Mouse (Mus musculus) hindbrain, embryonic 11.5 days (tissue): Measurements from ENCODE around the gene Tmem38a. TPM values are rescaled to one million over a fixed set of nuclear protein-coding genes. Genes with fewer than 3 reads are reported as not detected.

Experiments
- ATAC-seq: fragments of 200-750 bp; cut with Nextera tagmentation; 2 replicates; pipeline ENCODE4 v1.8.0; 2017; ENCODE audit warnings: mild to moderate bottlenecking, moderate TSS enrichment, moderate library complexity; ENCODE audit not compliant: low FRiP score
- DNase-seq: peaks from one replicate; pipeline ENCODE4 v3.0.0-alpha.2; 2015; ENCODE audit warnings: low spot score
- H3K27ac ChIP-seq: fragments of 300-500 bp; sonication (generic); 2 replicates; pipeline ENCODE4 v1.5.1; 2014; ENCODE audit warnings: mild to moderate bottlenecking, low read depth, low read length
- H3K27me3 ChIP-seq: fragments of 300-500 bp; sonication (generic); 2 replicates; pipeline ENCODE4 v1.6.1; 2014; ENCODE audit warnings: mild to moderate bottlenecking, low read length, moderate library complexity, mixed read lengths; ENCODE audit not compliant: control insufficient read depth, insufficient read depth
- H3K36me3 ChIP-seq: fragments of 300-500 bp; sonication (generic); 2 replicates; pipeline ENCODE4 v1.6.1; 2014; ENCODE audit warnings: mild to moderate bottlenecking, low read length, moderate library complexity, mixed read lengths; ENCODE audit not compliant: control insufficient read depth, insufficient read depth
- H3K4me1 ChIP-seq: fragments of 300-500 bp; sonication (generic); replicated peaks from 2 replicates; pipeline ENCODE4 v1.6.1; 2014; ENCODE audit warnings: low read length, mixed read lengths; ENCODE audit not compliant: control insufficient read depth, insufficient read depth
- H3K4me2 ChIP-seq: fragments of 300-500 bp; sonication (generic); replicated peaks from 2 replicates; pipeline ENCODE4 v1.6.1; 2014; ENCODE audit warnings: mild to moderate bottlenecking, low read depth, low read length
- H3K4me3 ChIP-seq: fragments of 300-500 bp; sonication (generic); 2 replicates; pipeline ENCODE4 v1.5.1; 2014; ENCODE audit warnings: low read depth, low read length
- H3K9ac ChIP-seq: fragments of 300-500 bp; sonication (generic); 2 replicates; pipeline ENCODE4 v1.6.1; 2014; ENCODE audit warnings: low read depth, low read length
- H3K9me3 ChIP-seq: fragments of 300-500 bp; sonication (generic); 2 replicates; pipeline ENCODE4 v1.6.1; 2016; ENCODE audit warnings: low read length; ENCODE audit not compliant: control insufficient read depth
- WGBS: fragments of 180-500 bp; shearing (Covaris S2); extraction: QIAGEN DNeasy Blood & Tissue Kit; methylation state at CpG from one replicate; pipeline ENCODE4 v1.1.7; 2014; 5-methylcytosine and 5-hydroxymethylcytosine counted together
- polyA plus RNA-seq: library from polyadenylated mRNA; unstranded; fragments of >200 nt; fragmentation: Nextera tagmentation; extraction: Ambion mirVana; gene quantifications from 2 replicates; pipeline ENCODE4 v1.2.1, GENCODE M21; 2014

Gene Tmem38a
- polyA plus RNA-seq, 1 experiment from 2014 or later: 10.2 TPM

DNA sequence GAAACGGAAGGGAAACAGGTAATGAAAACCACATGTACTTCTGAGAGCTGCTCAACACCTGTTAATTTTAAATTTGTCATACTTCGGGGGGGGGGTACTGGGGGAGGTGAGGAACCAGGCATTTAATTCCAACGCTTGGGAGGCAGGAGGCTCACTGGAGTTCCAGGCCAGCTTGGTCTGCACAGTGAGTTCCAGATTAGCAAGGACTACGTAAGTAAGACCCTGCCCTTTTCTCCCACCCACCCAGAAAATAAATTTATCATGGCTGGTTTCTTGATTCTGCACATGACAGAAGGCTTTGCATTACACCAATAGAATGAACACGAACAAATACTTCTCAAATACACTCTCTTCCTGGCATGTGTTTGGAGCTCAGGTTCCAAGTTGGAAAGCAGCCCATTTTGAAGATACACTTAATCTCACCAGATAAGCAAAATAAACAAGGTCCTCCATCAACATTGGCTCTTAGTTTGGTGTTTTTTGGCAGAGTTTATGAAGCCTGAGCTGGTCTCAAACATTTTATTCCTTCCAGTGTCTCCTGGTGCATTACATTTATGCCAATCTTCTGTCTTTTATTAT is 22.5 kb upstream of the Tmem38a start:
- peak overlapping the region; percentile 85 for H3K4me3 ChIP-seq
- no peaks in the 10 kb centered on the region for H3K36me3 ChIP-seq
- 24% methylated on average over 5 of the region's 5 CpGs for WGBS
- no peak overlapping the region for H3K27ac ChIP-seq
- peak overlapping the region; percentile 84 for H3K4me2 ChIP-seq
- H3K4me1 ChIP-seq: no peaks in the 10 kb centered on the region; the same call in 1 of the 2 replicates
- ATAC-seq: no peak
- H3K9me3 ChIP-seq: no peaks in the 10 kb centered on the region
- no peaks in the 10 kb centered on the region for H3K27me3 ChIP-seq
- peak overlapping the region; percentile 81 for H3K9ac ChIP-seq
- no peak for DNase-seq

DNA sequence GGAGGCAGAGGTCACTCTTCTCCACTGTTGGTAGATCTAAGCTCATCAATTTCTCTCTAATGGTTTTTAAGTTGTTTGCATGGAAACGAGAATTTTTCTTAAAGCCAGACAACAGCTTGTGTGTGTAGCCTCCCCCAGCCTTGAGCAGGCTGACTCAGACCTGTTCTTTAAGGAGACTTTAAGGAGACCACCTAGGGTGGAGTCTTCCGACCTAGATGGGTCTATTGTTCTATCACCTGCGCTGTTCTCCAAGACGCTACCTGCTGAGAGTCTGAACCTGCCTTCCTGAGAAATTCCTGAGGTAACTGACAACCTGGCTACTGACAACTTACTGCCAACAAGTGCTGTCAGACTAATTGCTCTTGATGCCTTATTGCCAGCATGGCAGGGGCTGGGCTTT is 16.1 kb upstream of the Tmem38a start:
- 58% methylated on average over 4 of the region's 4 CpGs for WGBS
- H3K27me3 ChIP-seq: no peaks in the 10 kb centered on the region
- DNase-seq (no peak), ATAC-seq (no peak)
- no peak overlapping the region for H3K27ac ChIP-seq
- H3K9ac ChIP-seq: no peak overlapping the region
- H3K4me1 ChIP-seq: no peaks in the 10 kb centered on the region
- H3K9me3 ChIP-seq: no peaks in the 10 kb centered on the region
- H3K4me3 ChIP-seq: no peak overlapping the region
- no peaks in the 10 kb centered on the region for H3K36me3 ChIP-seq
- H3K4me2 ChIP-seq: no peak overlapping the region

- H3K27me3 ChIP-seq: no peaks in the 10 kb centered on the region
Observed at GRCm38 (mm10) chr8:72561111-72561689, 10.7 kb upstream of the Tmem38a start.

GRCm38 (mm10) chr8:72565970-72566369 is 5.9 kb upstream of the Tmem38a start:
- 91% methylated on average over 2 of the region's 2 CpGs for whole genome bisulfite sequencing

More at GRCm38 (mm10) chr8:72561111-72561689, 10.7 kb upstream of the Tmem38a start:
- Histone ChIP-seq H3K27ac (no peak overlapping the region), H3K4me2 (no peak overlapping the region), H3K4me1 (no peaks in the 10 kb centered on the region), H3K4me3 (no peak overlapping the region), H3K9me3 (no peaks in the 10 kb centered on the region), H3K36me3 (no peaks in the 10 kb centered on the region), H3K9ac (no peak overlapping the region)
- WGBS: 92% methylated on average over 1 of the region's 1 CpGs
- DNase-seq (no peak), ATAC-seq (no peak)

GRCm38 (mm10) chr8:72570633-72571610 is 933 bp upstream of the Tmem38a start, which contains the start of gene Smim7:
Gene Smim7 (minus strand): TSS chr8:72571088.
- peak; percentile 98 for ATAC-seq
- Histone ChIP-seq H3K27ac (peak within 1 kb of the TSS; percentile 81), H3K4me3 (peak within 1 kb of the TSS; percentile 66), H3K27me3 (no peaks in the 10 kb centered on the region), H3K9ac (peak within 1 kb of the TSS; percentile 73), H3K4me1 (peaks cover 3% of the 10 kb centered on the region), H3K9me3 (no peaks in the 10 kb centered on the region), H3K36me3 (no peaks in the 10 kb centered on the region), H3K4me2 (peak within 1 kb of the TSS; percentile 93)
- DNase-seq: peak; percentile 99
- WGBS: under 1% methylated on average over 52 of the region's 52 CpGs

More at GRCm38 (mm10) chr8:72565970-72566369, 5.9 kb upstream of the Tmem38a start:
- Histone ChIP-seq H3K4me1 (peaks cover 3% of the 10 kb centered on the region), H3K9ac (no peak overlapping the region), H3K27ac (no peak overlapping the region), H3K4me3 (no peak overlapping the region), H3K4me2 (no peak overlapping the region), H3K9me3 (no peaks in the 10 kb centered on the region), H3K27me3 (no peaks in the 10 kb centered on the region), H3K36me3 (no peaks in the 10 kb centered on the region)
- DNase-seq (no peak), ATAC-seq (no peak)

GRCm38 (mm10) chr8:72572507-72572906 is 652 bp downstream of the Tmem38a start:
- WGBS: 8% methylated on average over 10 of the region's 10 CpGs
- Histone ChIP-seq H3K27ac (no peak overlapping the region), H3K4me2 (peak overlapping the region; percentile 93), H3K4me3 (peak overlapping the region; percentile 66), H3K4me1 (peaks cover 3% of the 10 kb centered on the region), H3K36me3 (no peaks in the 10 kb centered on the region), H3K9ac (peak overlapping the region; percentile 73), H3K9me3 (no peaks in the 10 kb centered on the region), H3K27me3 (no peaks in the 10 kb centered on the region)
- ATAC-seq: no peak
- DNase-seq: no peak

DNA sequence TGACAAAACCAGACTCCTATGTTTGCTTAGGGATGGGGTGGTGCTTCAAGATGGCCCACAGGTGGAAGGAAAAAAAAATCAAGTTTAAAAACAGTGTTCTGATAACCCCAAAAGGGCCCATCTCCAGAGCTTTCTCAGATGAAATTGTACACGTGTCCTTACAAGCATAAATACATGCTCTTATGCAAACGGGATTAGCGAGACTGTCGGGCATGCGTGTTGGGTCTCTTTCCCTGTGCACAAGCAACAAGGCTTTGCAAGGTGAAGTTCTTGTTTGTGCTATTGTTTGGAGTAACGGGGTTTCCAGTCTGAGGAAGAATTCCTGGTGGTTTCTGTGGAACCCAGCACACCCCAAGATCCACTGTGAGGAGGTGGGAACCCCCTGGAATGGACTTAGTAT is 1.6 kb downstream of the Tmem38a start:
- DNase-seq (no peak), ATAC-seq (no peak)
- WGBS: 85% methylated on average over 6 of the region's 6 CpGs
- no peak overlapping the region for H3K27ac ChIP-seq
- peaks cover 3% of the 10 kb centered on the region for H3K4me1 ChIP-seq
- no peak overlapping the region for H3K9ac ChIP-seq
- no peak overlapping the region for H3K4me3 ChIP-seq
- no peaks in the 10 kb centered on the region for H3K9me3 ChIP-seq
- no peaks in the 10 kb centered on the region for H3K36me3 ChIP-seq
- H3K4me2 ChIP-seq: no peak overlapping the region
- no peaks in the 10 kb centered on the region for H3K27me3 ChIP-seq

DNA sequence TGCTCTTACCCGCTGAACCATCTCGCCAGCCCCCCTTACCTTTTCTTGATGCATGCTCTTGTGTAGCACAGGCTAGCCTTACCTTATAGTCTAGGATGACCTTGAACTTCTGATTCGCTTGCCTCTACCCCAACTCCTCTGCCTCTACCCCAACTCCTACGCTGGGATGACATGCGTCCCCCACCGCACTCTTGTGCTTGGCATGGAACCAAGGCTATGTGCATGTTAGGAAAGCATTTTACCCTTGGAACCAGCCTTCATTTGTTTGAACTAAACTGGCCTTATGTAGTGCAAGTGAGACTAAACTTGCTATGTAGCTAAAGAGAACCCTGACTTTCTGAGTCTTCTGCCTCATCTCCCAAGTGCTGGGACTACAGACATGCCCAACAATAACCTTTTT is 4.1 kb downstream of the Tmem38a start:
- H3K9ac ChIP-seq: no peak overlapping the region
- H3K27ac ChIP-seq: no peak overlapping the region
- H3K4me3 ChIP-seq: no peak overlapping the region
- DNase-seq (no peak), ATAC-seq (no peak)
- no peaks in the 10 kb centered on the region for H3K27me3 ChIP-seq
- no peak overlapping the region for H3K4me2 ChIP-seq
- 95% methylated on average over 6 of the region's 6 CpGs for WGBS
- H3K9me3 ChIP-seq: no peaks in the 10 kb centered on the region
- no peaks in the 10 kb centered on the region for H3K4me1 ChIP-seq
- H3K36me3 ChIP-seq: no peaks in the 10 kb centered on the region
